Mouse (Mus musculus) CH12.LX (cell line): ENCODE measurements around the gene Pou3f1. TPM values are rescaled to one million over a fixed set of nuclear protein-coding genes. Genes with fewer than 3 reads are reported as not detected.

Source experiments
- DNase-seq: peaks from one replicate; pipeline ENCODE4 v3.0.0-alpha.2; 2013; ENCODE audit errors: extremely low read depth
- H3K27ac ChIP-seq: 2 replicates; pipeline ENCODE4 v1.5.1; 2012; ENCODE audit warnings: low read depth, mild to moderate bottlenecking, control low read depth, moderate library complexity; ENCODE audit not compliant: insufficient read depth
- H3K27me3 ChIP-seq: replicated peaks from 2 replicates; pipeline ENCODE3; 2012; ENCODE audit warnings: inconsistent platforms
- H3K36me3 ChIP-seq, 2 experiments: replicated peaks in 1 of 2; 2 replicates each; pipeline versions ENCODE3 to v1.6.1; 2012; ENCODE audit warnings: inconsistent platforms in 1 of 2, low read length in 1 of 2, mild to moderate bottlenecking in 1 of 2, mixed read lengths in 1 of 2, moderate library complexity in 1 of 2; ENCODE audit not compliant: control insufficient read depth in 1 of 2, insufficient read depth in 1 of 2
- H3K4me1 ChIP-seq, 2 experiments: 2 replicates each; pipeline ENCODE4 v1.6.1; 2012; ENCODE audit warnings: inconsistent platforms in 1 of 2, moderate library complexity in 1 of 2; ENCODE audit not compliant: insufficient read depth in 2 of 2, control insufficient read depth in 1 of 2
- H3K4me2 ChIP-seq: 2 replicates; pipeline ENCODE4 v1.6.1; 2012; ENCODE audit warnings: low read depth, mild to moderate bottlenecking, control low read depth; ENCODE audit not compliant: poor library complexity, insufficient read depth, severe bottlenecking
- H3K4me3 ChIP-seq, 3 experiments: fragments of 150-350 bp in 1 of 3; sonication (generic) in 1 of 3; replicated peaks in 1 of 3; 2 replicates each; pipeline versions ENCODE3 to v1.5.1; 2011 to 2012; ENCODE audit warnings: low read depth in 2 of 3, low read length in 2 of 3, mild to moderate bottlenecking in 2 of 3, moderate library complexity in 2 of 3, control low read depth in 1 of 3, improper control_type of control experiment in 1 of 3, inconsistent platforms in 1 of 3, mixed read lengths in 1 of 3; ENCODE audit not compliant: poor library complexity in 1 of 3
- H3K79me2 ChIP-seq: replicated peaks from 2 replicates; pipeline ENCODE4 v1.6.1; 2012; ENCODE audit warnings: mild to moderate bottlenecking, moderate library complexity; ENCODE audit not compliant: control insufficient read depth, poor library complexity, insufficient read depth, severe bottlenecking; ENCODE audit errors: extremely low read depth
- H3K9ac ChIP-seq: 2 replicates; pipeline ENCODE4 v1.6.1; 2012; ENCODE audit warnings: low read depth, mild to moderate bottlenecking, control low read depth, moderate library complexity; ENCODE audit not compliant: insufficient read depth
- H3K9me3 ChIP-seq: replicated peaks from 2 replicates; pipeline ENCODE3; 2012; ENCODE audit warnings: low read length, inconsistent platforms, mixed read lengths
- CHD1 ChIP-seq: IDR thresholded peaks from 2 replicates; pipeline ENCODE4 v1.6.1; 2012; ENCODE audit warnings: low read depth, low read length, improper control_type of control experiment, inconsistent platforms
- CTCF ChIP-seq, 2 experiments: IDR thresholded peaks in 1 of 2; conservative IDR thresholded peaks in 1 of 2; 2 replicates each; pipeline ENCODE4 v1.5.1; 2011 to 2012; ENCODE audit warnings: low read depth in 2 of 2, low read length in 2 of 2, improper control_type of control experiment in 1 of 2, inconsistent platforms in 1 of 2, mild to moderate bottlenecking in 1 of 2, moderate library complexity in 1 of 2
- ELF1 ChIP-seq: IDR thresholded peaks from 2 replicates; pipeline ENCODE4 v1.6.1; 2014; ENCODE audit warnings: low read depth, mild to moderate bottlenecking, inconsistent platforms, low read length, improper control_type of control experiment
- EP300 ChIP-seq: IDR thresholded peaks from 2 replicates; pipeline ENCODE4 v1.6.1; 2011; ENCODE audit warnings: low read length, improper control_type of control experiment
- IRF4 ChIP-seq: IDR thresholded peaks from 2 replicates; pipeline ENCODE4 v1.6.1; 2014; ENCODE audit warnings: low read depth, mild to moderate bottlenecking, inconsistent platforms, low read length, improper control_type of control experiment
- MAZ ChIP-seq: IDR thresholded peaks from 2 replicates; pipeline ENCODE4 v1.6.1; 2012; ENCODE audit warnings: low read depth, mild to moderate bottlenecking, inconsistent platforms, low read length, improper control_type of control experiment, moderate library complexity
- NELFE ChIP-seq: IDR thresholded peaks from 2 replicates; pipeline ENCODE4 v1.6.1; 2011; ENCODE audit warnings: low read depth, low read length, improper control_type of control experiment
- NRF1 ChIP-seq: IDR thresholded peaks from 2 replicates; pipeline ENCODE4 v1.6.1; 2014; ENCODE audit warnings: low read depth, mild to moderate bottlenecking, inconsistent platforms, low read length, improper control_type of control experiment, moderate library complexity
- POLR2A ChIP-seq: IDR thresholded peaks from 2 replicates; pipeline ENCODE4 v1.6.1; 2011; ENCODE audit warnings: low read depth, mild to moderate bottlenecking, improper control_type of control experiment, low read length
- RAD21 ChIP-seq: IDR thresholded peaks from 2 replicates; pipeline ENCODE4 v1.6.1; 2011; ENCODE audit warnings: low read depth, mild to moderate bottlenecking, low read length, improper control_type of control experiment, moderate library complexity
- SIN3A ChIP-seq: IDR thresholded peaks from 2 replicates; pipeline ENCODE4 v1.6.1; 2012; ENCODE audit warnings: low read length, improper control_type of control experiment, inconsistent platforms
- SMC3 ChIP-seq: IDR thresholded peaks from 2 replicates; pipeline ENCODE4 v1.6.1; 2011; ENCODE audit warnings: low read depth, low read length, improper control_type of control experiment
- TBP ChIP-seq: conservative IDR thresholded peaks from 2 replicates; pipeline ENCODE4 v1.6.1; 2011; ENCODE audit warnings: low read depth, low read length, improper control_type of control experiment
- TCF12 ChIP-seq: IDR thresholded peaks from 2 replicates; pipeline ENCODE4 v1.6.1; 2014; ENCODE audit warnings: low read depth, mild to moderate bottlenecking, inconsistent platforms, low read length, improper control_type of control experiment
- ZMIZ1 ChIP-seq: IDR thresholded peaks from 2 replicates; pipeline ENCODE4 v1.6.1; 2012; ENCODE audit warnings: low read depth, mild to moderate bottlenecking, inconsistent platforms, low read length, improper control_type of control experiment
- ZNF384 ChIP-seq: IDR thresholded peaks from 2 replicates; pipeline ENCODE4 v1.6.1; 2012; ENCODE audit warnings: low read depth, low read length, improper control_type of control experiment, inconsistent platforms
- dilution Hi-C: fragments of 300-500 bp; cut with MboI; formaldehyde crosslinking; loops from 2 replicates; pipeline ENCODE4 v1.14.3; 2020; ENCODE audit warnings: low sequenced_read_pairs; ENCODE audit not compliant: extremely low pct_unique_long_range_greater_than_20kb, extremely low pct_ligation_motif_present
- in situ Hi-C: fragments of 300-500 bp; cut with MboI; formaldehyde crosslinking; loops from 3 replicates; pipeline ENCODE4 v1.14.3; 2019; ENCODE audit warnings: low sequenced_read_pairs, low pct_ligation_motif_present, low pct_unique_long_range_greater_than_20kb, mixed read lengths
- polyA plus RNA-seq: library from polyadenylated mRNA; unstranded; fragments of >175 nt; gene quantifications from 2 replicates; pipeline ENCODE4 v1.2.1, GENCODE M21; 2012; ENCODE audit warnings: low read depth; ENCODE audit not compliant: insufficient read length
- total RNA-seq, 2 experiments: library from RNA; depleted of rRNA; stranded (reverse); fragments of 300-350 nt in 1 of 2; fragments of >200 nt in 1 of 2; gene quantifications; 2 replicates each; pipeline ENCODE4 v1.2.3; 2012 to 2014

Pou3f1 gene
- total and polyA plus RNA-seq, 3 experiments = not detected

DNA sequence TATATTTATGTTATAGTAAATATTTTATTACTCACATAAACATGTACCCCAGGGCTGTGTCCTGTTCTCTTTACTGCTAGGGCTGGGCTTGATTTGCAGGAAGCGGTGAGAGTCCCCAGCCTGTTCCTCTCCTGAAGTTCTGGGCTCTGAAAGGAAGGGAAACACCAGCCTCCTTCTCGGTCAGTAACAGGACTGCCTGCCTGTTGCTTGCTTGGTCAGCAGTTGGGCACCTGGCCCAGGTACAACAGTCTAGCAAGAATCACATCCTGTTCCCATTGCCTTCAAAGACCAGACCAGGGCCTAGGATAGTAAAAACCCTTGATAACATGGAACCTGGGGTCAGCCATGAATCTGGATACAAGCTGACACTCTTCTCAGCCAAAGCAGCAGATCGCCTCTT, 4.0 kb downstream of the Pou3f1 start:
- TF ChIP-seq CTCF (conservative IDR thresholded peaks at IDR 0.05 in 1 of 2, IDR thresholded peaks at IDR 0.05 in 1 of 2; ENCODE audit: low read depth in 2 of 2, low read length in 2 of 2) = no peak
- TF ChIP-seq IRF4 = no peak
- no peak for TF ChIP-seq MAZ
- no peak for TF ChIP-seq CHD1
- no peak for TF ChIP-seq ZMIZ1
- no peak for TF ChIP-seq SMC3
- TF ChIP-seq TCF12 = no peak
- no peak for TF ChIP-seq TBP
- TF ChIP-seq POLR2A = no peak
- TF ChIP-seq EP300 = no peak
- TF ChIP-seq NELFE = no peak
- no peak for TF ChIP-seq ELF1
- no peak for TF ChIP-seq SIN3A
- in situ Hi-C loops = no loop called here

DNA sequence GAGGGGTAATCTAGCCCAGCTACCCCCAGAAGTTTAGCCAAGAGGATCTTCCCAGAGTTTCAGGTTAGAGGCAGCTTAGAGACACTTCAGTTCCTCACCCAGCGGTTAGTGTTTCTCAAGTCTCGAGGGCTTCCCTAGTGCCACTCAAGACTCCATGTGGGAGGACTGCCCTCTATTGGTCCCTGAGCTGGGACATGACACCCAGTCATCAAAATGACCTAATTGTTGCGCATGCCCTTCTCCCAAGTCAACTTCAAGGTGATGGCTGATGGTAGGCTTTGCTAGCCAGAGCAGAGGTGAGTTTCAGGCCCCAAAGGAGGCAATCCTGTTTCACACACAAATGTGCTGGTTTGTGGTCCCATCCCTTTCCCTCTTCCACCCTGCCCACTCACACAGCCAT, 6.4 kb downstream of the Pou3f1 start:
- H3K9ac ChIP-seq = no peak overlapping the region
- peaks cover 66% of the 10 kb centered on the region for H3K27me3 ChIP-seq
- no peak for DNase-seq
- TF ChIP-seq SMC3 = peak; percentile 38
- TF ChIP-seq CTCF (conservative IDR thresholded peaks at IDR 0.05 in 1 of 2, IDR thresholded peaks at IDR 0.05 in 1 of 2; ENCODE audit: low read depth in 2 of 2, low read length in 2 of 2) = peak in 1 of 2 experiments; percentile 61; a peak in 2 of 4 replicates
- peak; percentile 65 for TF ChIP-seq RAD21
- no peak for TF ChIP-seq ZMIZ1
- TF ChIP-seq NRF1 = peak; percentile 64
- TF ChIP-seq POLR2A = no peak
- TF ChIP-seq ZNF384 = no peak
- H3K9me3 ChIP-seq = peaks cover 20% of the 10 kb centered on the region
- H3K79me2 ChIP-seq = no peaks in the 10 kb centered on the region
- H3K4me3 ChIP-seq = no peak overlapping the region
- H3K36me3 ChIP-seq = no peaks in the 10 kb centered on the region
- dilution Hi-C loops = no loop called here
- in situ Hi-C loops = no loop called here
- H3K4me1 ChIP-seq = no peaks in the 10 kb centered on the region
- no peak overlapping the region for H3K27ac ChIP-seq
- H3K4me2 ChIP-seq = no peak overlapping the region

More for the DNA sequence above, 4.0 kb downstream of the Pou3f1 start:
- H3K27me3 ChIP-seq = peaks cover 48% of the 10 kb centered on the region
- no peak for DNase-seq
- H3K27ac ChIP-seq = no peak overlapping the region
- no peaks in the 10 kb centered on the region for H3K36me3 ChIP-seq
- no peak overlapping the region for H3K4me3 ChIP-seq
- H3K79me2 ChIP-seq = no peaks in the 10 kb centered on the region
- H3K9ac ChIP-seq = no peak overlapping the region
- dilution Hi-C loops = no loop called here
- peaks cover 36% of the 10 kb centered on the region for H3K9me3 ChIP-seq
- no peaks in the 10 kb centered on the region for H3K4me1 ChIP-seq
- no peak overlapping the region for H3K4me2 ChIP-seq
